Mouse (Mus musculus): ENCODE data around the gene Spats2l.

Gene Spats2l

GRCm38 (mm10) chr1:57824966-57825759, 51.2 kb downstream of the Spats2l start:
- in situ Hi-C loops (cut with MseI, MboI): no loop called here

DNA sequence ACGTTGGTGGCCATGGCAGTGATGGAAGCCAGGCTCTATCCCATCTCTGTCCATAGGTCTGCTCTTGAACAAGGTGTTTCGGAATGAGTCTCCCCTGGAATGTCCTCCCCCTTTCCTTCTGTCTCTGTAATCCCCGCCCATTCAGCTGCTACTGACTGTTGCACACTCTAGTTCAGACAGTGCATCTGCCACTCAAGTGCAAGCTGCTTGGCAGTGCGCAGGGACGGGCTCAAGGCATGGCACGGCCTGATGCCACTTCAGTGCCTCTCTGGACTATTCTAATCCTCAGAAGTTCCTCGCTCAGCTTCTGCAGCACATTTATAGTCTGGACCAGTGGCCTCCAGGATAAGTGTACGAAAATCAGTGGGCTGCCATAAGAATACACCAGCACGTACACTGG, 52.3 kb downstream of the Spats2l start:
- in situ Hi-C loops (cut with MseI, MboI): no loop called here

DNA sequence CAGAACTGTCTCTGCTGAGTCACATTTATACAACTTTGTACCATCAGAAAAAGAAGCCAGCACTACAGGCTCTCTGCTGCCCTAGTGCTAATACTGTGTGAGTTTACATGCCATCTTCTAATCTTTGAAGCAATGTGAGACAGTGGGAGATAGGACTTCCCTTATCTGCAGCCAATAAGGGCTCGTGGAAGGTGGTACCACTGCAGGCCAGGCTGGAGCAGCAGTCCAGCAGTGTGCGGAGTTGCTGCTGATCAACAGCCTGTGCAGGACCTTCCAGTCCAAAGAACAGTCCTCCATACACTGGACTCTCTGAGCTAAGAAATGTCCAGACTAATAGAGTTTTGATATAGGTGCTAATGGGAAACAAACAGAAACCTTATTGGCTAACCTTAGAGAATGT, 59.2 kb downstream of the Spats2l start:
- in situ Hi-C loops (cut with MseI, MboI): no loop called here

DNA sequence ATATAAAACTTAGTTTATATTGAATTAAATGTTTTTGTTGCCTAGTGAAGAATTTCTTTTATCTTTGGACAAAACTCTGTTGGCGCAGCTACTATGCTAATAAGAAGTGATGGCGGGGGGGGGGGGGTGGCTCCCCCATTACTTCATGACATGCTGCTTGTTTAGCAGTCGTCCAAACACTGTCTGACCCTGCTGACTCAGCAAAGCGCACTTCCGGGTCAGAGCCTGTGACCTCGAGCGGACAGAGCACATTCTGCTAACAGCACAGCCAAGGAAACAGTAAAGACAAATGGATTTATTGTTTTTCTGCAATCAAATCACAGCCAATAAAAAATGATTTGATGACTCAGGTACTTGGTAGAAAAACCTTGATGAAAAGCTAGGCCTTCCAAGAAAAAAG, 61.2 kb downstream of the Spats2l start:
- in situ Hi-C loops (cut with MseI, MboI): no loop called here

- in situ Hi-C loops (cut with MseI, MboI): no loop called here
Observed at GRCm38 (mm10) chr1:57836686-57837317, 62.8 kb downstream of the Spats2l start.

GRCm38 (mm10) chr1:57839863-57840262, 65.9 kb downstream of the Spats2l start:
- in situ Hi-C loops (cut with MseI, MboI): no loop called here

- in situ Hi-C loops (cut with MseI, MboI): no loop called here
Observed at GRCm38 (mm10) chr1:57845054-57845722, 71.2 kb downstream of the Spats2l start.

DNA sequence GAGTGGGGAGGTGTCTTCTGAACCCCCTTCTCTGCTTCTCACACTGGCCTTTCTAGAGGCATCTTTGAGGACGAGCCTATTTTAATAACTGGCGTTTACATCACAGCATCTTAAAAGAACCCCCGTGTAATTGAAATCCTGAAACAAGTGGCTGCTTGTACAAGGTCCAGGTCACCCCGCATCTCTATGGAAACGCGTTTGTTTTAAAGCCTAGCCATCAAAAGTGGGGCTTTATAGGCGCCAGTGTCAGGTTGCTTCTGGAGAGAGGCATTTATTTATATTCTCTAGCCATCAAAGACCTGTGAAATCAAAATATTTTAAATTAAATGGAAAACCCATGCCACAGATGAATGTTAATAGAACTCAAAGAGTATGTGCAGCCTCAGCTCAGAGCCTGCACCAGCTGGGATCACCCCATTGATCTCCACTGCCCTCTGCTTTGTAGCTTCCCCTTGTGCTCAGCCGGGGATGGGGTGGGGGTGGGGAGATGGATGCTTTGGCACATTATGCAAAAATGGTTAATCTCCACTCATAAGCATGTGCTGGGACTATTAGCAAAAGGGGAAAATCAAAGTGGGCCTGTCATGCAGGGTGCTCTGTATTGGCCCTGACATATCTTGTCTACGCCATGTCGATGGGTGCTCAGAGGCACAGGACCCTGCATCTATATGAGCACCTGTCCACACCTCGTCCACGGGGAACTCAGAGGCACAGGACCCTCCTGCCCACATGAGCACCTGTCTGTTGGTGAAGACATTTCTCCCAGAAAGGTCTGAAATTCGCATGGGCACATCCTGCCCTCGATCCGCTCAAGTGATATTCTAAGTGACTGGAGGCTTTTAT, 73.1 kb downstream of the Spats2l start:
- in situ Hi-C loops (cut with MseI, MboI): no loop called here

- in situ Hi-C loops (cut with MseI, MboI): no loop called here
Observed at GRCm38 (mm10) chr1:57849087-57849486, 75.1 kb downstream of the Spats2l start.

DNA sequence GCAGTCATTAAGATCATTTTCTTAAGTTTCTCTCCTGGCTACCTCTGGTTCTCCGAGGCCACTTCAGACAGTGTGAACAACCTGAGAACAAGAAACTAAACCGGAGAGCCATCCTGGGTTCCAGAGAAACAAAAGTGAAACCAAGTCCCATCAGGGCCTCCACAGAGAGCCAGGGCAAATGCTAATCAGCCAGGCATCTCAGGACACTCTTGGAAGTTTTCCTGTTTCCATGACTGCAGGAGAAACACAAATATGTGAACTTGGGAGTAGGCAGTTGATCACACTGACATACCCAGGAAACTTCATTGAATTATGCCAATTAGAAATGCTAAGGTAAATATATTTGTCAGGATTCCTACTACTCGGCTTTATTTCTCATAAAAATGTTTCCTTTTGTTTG, 76.0 kb downstream of the Spats2l start:
- in situ Hi-C loops (cut with MseI, MboI): no loop called here

DNA sequence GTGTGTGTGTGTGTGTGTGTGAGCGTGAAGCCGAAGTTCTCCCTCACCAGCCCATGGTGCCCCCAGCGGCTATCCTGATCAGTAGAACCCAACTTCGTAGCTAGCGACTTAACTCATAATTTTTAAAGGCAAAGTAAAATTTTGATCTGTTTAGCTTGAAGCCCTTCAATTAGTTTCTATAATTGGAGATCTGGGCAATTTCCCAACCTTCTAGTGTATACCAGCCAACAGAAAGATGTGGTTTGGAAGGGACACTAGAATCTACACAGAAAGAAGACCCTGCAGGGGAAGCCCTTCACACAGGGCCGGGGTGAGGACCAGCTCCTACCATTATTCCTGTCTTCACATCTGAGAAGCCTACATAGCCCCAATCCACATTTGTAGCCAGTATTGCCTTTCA, 77.9 kb downstream of the Spats2l start:
- in situ Hi-C loops (cut with MseI, MboI): no loop called here

GRCm38 (mm10) chr1:57852562-57853271, 78.8 kb downstream of the Spats2l start:
- in situ Hi-C loops (cut with MseI, MboI): no loop called here

DNA sequence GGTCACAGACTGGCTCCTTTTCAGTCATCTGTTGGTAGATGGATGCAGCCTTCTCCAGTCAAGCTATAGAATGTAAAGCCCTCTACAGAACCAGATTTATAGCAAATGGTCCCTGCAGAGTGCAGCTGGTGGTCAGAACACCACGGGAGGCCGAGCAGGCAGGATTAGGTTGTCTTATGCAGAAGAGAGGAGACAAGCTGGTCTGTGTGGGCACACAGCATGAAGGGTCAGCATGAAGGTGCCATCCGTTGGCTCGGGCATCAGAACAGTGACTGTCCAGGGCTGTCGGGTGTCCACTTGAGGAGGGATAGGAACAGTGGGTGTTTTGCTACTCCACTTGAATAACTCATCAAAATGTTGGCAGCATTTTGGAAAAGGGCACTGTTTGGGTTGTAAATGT, 83.8 kb downstream of the Spats2l start:
- in situ Hi-C loops (cut with MseI, MboI): no loop called here

DNA sequence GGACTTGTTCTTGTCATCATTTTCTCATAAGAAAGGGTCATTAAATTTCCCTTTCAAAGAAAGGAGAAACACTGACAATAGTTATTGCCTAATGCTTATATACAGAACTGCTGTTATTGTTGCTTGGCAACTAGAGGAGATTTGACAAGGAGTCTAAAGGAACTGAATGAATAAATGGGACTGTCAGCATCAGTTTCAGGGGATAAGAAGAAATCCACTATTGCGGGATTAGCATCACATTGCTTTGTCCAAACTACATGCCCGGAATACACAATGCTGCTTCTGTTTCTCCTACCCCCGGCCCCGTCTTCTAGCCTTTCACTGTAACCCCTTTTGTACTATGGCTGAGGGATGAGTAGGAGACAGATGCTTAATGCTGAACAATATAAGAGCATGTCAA, 88.1 kb downstream of the Spats2l start:
- in situ Hi-C loops (cut with MseI, MboI): no loop called here

- in situ Hi-C loops (cut with MseI, MboI): no loop called here
Observed at GRCm38 (mm10) chr1:57868651-57869050, 94.7 kb downstream of the Spats2l start.

DNA sequence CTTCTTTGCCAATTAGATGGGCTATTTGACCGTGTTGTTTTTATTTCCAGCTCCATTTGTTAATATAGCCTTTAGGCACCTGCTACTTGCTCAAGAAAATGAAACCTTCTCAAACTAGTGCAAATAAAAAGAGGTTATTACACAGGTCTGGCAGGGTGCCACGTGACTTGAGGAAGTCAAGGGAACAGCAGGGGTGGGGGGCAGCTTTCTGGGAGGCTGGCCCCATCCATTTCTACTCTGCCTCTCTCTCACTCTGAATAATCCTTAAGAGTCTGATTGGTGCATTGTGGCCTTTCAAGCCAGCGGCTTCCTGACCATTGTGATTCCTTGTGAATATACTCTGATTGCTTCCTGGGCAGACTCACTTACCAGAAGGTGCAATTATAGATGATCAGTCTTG, 98.0 kb downstream of the Spats2l start:
- in situ Hi-C loops (cut with MseI, MboI): no loop called here

- in situ Hi-C loops (cut with MseI, MboI): no loop called here
Observed at GRCm38 (mm10) chr1:57873996-57874395, 100.0 kb downstream of the Spats2l start.

- in situ Hi-C loops (cut with MseI, MboI): no loop called here
Observed at GRCm38 (mm10) chr1:57875109-57875508, 101.1 kb downstream of the Spats2l start.

- in situ Hi-C loops (cut with MseI, MboI): no loop called here
Observed at GRCm38 (mm10) chr1:57875512-57875911, 101.5 kb downstream of the Spats2l start.

- in situ Hi-C loops (cut with MseI, MboI): no loop called here
Observed at GRCm38 (mm10) chr1:57878957-57879356, 105.0 kb downstream of the Spats2l start.

- in situ Hi-C loops (cut with MseI, MboI): no loop called here
Observed at GRCm38 (mm10) chr1:57884867-57885266, 110.9 kb downstream of the Spats2l start.

All from mouse trophoblast stem cell (cell line).